Mouse (Mus musculus) heart, adult 2 months (tissue): ENCODE measurements at regions not wholly inside any gene's neighbourhood (a gene's known extent, or its start where the extent isn't known, plus 50 kb on each side); places are given as distances from the start of the nearest gene placed in this dataset.

Experiments
- CTCF ChIP-seq: fragments of 200-600 bp; IDR thresholded peaks from 2 replicates; pipeline ENCODE4 v1.8.1; 2022; ENCODE audit warnings: antibody characterized with exemption, mild to moderate bottlenecking, moderate library complexity
- EP300 ChIP-seq: fragments of 200-500 bp; IDR thresholded peaks from 2 replicates; pipeline ENCODE4 v1.6.1; 2011; ENCODE audit warnings: low read depth, low read length, control low read depth; ENCODE audit not compliant: insufficient read depth
- POLR2A ChIP-seq: fragments of 200-500 bp; IDR thresholded peaks from 2 replicates; pipeline ENCODE4 v1.6.1; 2011; ENCODE audit warnings: mild to moderate bottlenecking, low read depth, low read length, control low read depth; ENCODE audit not compliant: insufficient read depth

DNA sequence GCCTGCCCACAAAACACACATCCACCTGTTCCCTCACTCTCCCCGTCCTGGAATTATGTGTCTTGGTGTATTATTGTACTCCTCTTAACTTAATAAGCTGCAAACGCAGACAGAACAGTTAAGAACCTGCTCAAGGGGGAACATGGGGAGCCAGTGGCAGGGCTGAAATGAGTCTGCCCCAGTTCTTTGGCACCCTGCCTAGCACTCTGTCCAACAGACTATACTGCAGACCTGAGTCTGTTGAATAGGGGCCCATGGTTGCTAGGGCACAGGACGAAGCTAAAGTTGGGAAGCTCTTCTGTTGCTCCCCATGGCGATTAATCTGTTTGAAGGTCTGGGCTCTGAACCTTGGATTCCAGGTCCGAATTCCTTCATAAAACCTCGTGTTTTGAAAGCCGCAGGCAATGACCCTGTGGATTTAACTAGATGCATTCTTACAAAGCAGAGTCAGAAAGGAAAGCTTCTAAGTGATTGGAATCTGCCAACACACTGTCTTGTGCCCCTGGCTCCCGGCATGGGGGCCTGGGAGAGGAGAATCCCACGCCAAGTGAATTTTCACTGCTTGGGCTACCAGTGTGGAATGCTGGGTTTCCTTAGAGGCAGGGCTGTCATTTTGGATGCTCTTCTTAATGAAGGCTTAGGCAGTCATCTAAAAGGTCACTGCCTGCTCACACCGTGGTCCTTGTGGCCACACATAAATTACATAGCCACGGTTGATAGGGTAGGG is 479.3 kb downstream of the Nedd1 start:
- TF ChIP-seq CTCF (no peak), POLR2A (no peak), EP300 (no peak)
